Mouse (Mus musculus) heart, embryonic 12.5 days (tissue): ENCODE data around the gene C130060K24Rik. TPM values are rescaled to one million over a fixed set of nuclear protein-coding genes. Genes with fewer than 3 reads are reported as not detected.

Experiments used
- ATAC-seq: fragments of 200-750 bp; cut with Nextera tagmentation; 2 replicates; pipeline ENCODE4 v1.8.0; 2017; ENCODE audit warnings: moderate TSS enrichment, moderate library complexity; ENCODE audit not compliant: insufficient number of reproducible peaks, low FRiP score
- H3K27ac ChIP-seq: fragments of 300-500 bp; sonication (generic); 2 replicates; pipeline ENCODE4 v1.5.1; 2016; ENCODE audit warnings: mild to moderate bottlenecking, moderate library complexity; ENCODE audit not compliant: poor library complexity, severe bottlenecking
- H3K27me3 ChIP-seq: fragments of 300-500 bp; sonication (generic); replicated peaks from 2 replicates; pipeline ENCODE4 v1.6.1; 2016; ENCODE audit warnings: mild to moderate bottlenecking, moderate library complexity
- H3K36me3 ChIP-seq: fragments of 300-500 bp; sonication (generic); 2 replicates; pipeline ENCODE4 v1.6.1; 2016; ENCODE audit warnings: mild to moderate bottlenecking, moderate library complexity
- H3K4me1 ChIP-seq: fragments of 300-500 bp; sonication (generic); replicated peaks from 2 replicates; pipeline ENCODE4 v1.6.1; 2016; ENCODE audit warnings: mild to moderate bottlenecking
- H3K4me2 ChIP-seq: fragments of 300-500 bp; sonication (generic); 2 replicates; pipeline ENCODE4 v1.6.1; 2016; ENCODE audit warnings: mild to moderate bottlenecking, moderate library complexity
- H3K4me3 ChIP-seq: fragments of 300-500 bp; sonication (generic); 2 replicates; pipeline ENCODE4 v1.5.1; 2016; ENCODE audit warnings: mild to moderate bottlenecking
- H3K9ac ChIP-seq: fragments of 300-500 bp; sonication (generic); 2 replicates; pipeline ENCODE4 v1.6.1; 2016; ENCODE audit warnings: mild to moderate bottlenecking, moderate library complexity
- H3K9me3 ChIP-seq: fragments of 300-500 bp; sonication (generic); replicated peaks from 2 replicates; pipeline ENCODE4 v1.6.1; 2016; ENCODE audit warnings: mild to moderate bottlenecking, moderate library complexity
- WGBS: fragments of 180-500 bp; shearing (Covaris S2); methylation state at CpG from one replicate; pipeline ENCODE4 v1.1.7; 2016; 5-methylcytosine and 5-hydroxymethylcytosine counted together
- polyA plus RNA-seq: library from polyadenylated mRNA; unstranded; fragments of >200 nt; fragmentation: Nextera tagmentation; extraction: Ambion mirVana; gene quantifications from 2 replicates; pipeline ENCODE4 v1.2.1, GENCODE M21; 2016

Gene C130060K24Rik
- polyA plus RNA-seq, 1 experiment from 2014 or later: 0.27 TPM

DNA sequence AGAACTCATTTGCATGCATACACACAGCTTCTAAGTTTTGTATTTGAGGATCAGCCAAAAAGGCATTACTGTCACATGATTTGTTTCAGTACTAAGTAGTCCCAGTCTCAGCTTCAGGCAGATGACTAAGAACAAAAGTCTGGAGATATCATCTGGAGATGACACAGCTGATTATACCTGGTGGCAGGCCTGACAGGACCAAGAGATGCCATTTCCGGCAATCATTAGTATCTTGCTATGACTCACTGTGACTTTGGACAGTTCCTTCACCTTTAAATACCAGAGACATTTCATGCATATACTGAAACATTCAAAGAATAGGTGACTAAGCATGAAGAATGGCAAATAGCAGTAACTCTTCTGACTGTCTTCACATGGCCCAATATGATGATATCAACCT is 84.4 kb downstream of the C130060K24Rik start:
- no peaks in the 10 kb centered on the region for H3K9me3 ChIP-seq
- no peak overlapping the region for H3K27ac ChIP-seq
- H3K4me2 ChIP-seq: no peak overlapping the region
- H3K4me3 ChIP-seq: no peak overlapping the region
- H3K27me3 ChIP-seq: no peaks in the 10 kb centered on the region
- H3K36me3 ChIP-seq: no peaks in the 10 kb centered on the region
- no peaks in the 10 kb centered on the region for H3K4me1 ChIP-seq
- no peak for ATAC-seq
- 84% methylated on average over 1 of the region's 1 CpGs for WGBS
- no peak overlapping the region for H3K9ac ChIP-seq

DNA sequence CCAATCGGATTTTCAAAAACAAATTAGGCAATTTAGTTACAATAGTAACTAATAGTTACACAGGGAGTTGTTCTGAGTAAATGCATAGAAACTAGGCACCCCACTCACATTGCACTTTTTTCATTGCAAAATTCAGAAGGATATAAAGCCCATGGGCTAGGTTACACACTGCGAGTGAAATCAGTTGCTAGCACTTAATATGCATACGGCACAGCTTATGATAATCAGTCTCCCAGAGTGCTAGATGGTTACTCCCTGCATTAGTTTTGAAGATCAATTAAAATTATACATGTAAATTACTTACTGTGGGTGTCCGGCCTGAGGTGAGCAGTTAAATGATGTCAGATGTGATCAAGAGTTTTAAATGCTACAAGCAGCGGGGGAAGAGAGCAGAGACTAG is 89.4 kb downstream of the C130060K24Rik start:
- 85% methylated on average over 5 of the region's 5 CpGs for WGBS
- H3K9me3 ChIP-seq: no peaks in the 10 kb centered on the region
- ATAC-seq: no peak
- H3K9ac ChIP-seq: no peak overlapping the region
- H3K4me3 ChIP-seq: no peak overlapping the region
- no peak overlapping the region for H3K27ac ChIP-seq
- no peak overlapping the region for H3K4me2 ChIP-seq
- no peaks in the 10 kb centered on the region for H3K36me3 ChIP-seq
- H3K27me3 ChIP-seq: no peaks in the 10 kb centered on the region
- peaks cover 5% of the 10 kb centered on the region; the same call in 1 of the 2 replicates for H3K4me1 ChIP-seq

DNA sequence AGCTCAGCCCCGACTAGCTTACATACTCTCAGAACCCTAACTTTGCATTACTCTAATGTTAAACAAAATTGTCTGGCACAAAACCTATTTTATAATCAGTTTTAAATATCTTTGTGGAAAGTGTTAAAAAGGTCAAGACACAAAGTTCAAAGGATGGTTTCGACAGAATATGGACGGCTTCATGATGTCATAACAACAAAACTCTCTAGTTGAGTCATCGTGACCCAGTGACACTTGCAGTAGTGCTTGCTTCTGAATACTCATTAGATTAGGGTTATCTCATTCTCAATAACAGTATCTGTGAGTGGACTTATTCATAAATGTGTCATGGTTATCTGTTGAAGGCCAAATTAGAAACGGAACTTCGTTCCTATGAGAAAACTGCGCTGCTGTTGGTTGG is 91.5 kb downstream of the C130060K24Rik start:
- H3K36me3 ChIP-seq: no peaks in the 10 kb centered on the region
- 72% methylated on average over 7 of the region's 7 CpGs for WGBS
- no peak overlapping the region for H3K27ac ChIP-seq
- no peak for ATAC-seq
- H3K9me3 ChIP-seq: no peaks in the 10 kb centered on the region
- H3K4me3 ChIP-seq: no peak overlapping the region
- H3K27me3 ChIP-seq: no peaks in the 10 kb centered on the region
- H3K9ac ChIP-seq: no peak overlapping the region
- peaks cover 5% of the 10 kb centered on the region; the same call in 1 of the 2 replicates for H3K4me1 ChIP-seq
- no peak overlapping the region for H3K4me2 ChIP-seq

DNA sequence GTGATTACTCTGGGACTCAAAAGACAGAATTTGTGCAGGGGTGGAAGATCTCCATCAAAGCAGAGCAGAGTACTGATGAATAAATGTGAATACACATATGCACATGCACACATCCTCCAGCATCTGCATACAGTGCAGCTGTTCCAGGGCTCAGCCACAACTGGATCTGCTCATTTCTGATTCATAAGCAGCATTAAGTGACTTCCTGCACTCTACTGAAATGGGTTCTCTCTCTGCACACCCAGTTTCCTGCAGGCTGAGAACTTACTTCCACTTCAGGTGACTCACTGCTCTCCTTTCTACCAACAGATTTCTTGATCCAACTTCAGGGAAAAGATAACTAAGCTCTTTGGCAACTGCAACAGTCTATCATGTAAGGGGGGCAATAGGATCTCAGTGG is 117.9 kb downstream of the C130060K24Rik start:
- H3K4me3 ChIP-seq: no peak overlapping the region
- H3K27ac ChIP-seq: no peak overlapping the region
- no peak overlapping the region for H3K4me2 ChIP-seq
- H3K9ac ChIP-seq: no peak overlapping the region
- no peaks in the 10 kb centered on the region for H3K36me3 ChIP-seq
- ATAC-seq: no peak
- H3K27me3 ChIP-seq: no peaks in the 10 kb centered on the region
- H3K4me1 ChIP-seq: no peaks in the 10 kb centered on the region
- no peaks in the 10 kb centered on the region for H3K9me3 ChIP-seq

Other genes with a start within 250 kb of the C130060K24Rik start
- 1.4 and 2.7 TPM in 2 replicates for gene Hpgds, start 236.2 kb upstream of the C130060K24Rik start, polyA plus RNA-seq
- 0.20 and 0.57 TPM in 2 replicates for gene Tnip3, start 144.2 kb downstream of the C130060K24Rik start, polyA plus RNA-seq